Mouse (Mus musculus): ENCODE measurements around the gene Pigx. TPM values are rescaled to one million over a fixed set of nuclear protein-coding genes. Genes with fewer than 3 reads are reported as not detected.

Pigx gene
- total RNA-seq, 2 experiments from 2014 or later: 24.2 to 27.3 TPM

DNA sequence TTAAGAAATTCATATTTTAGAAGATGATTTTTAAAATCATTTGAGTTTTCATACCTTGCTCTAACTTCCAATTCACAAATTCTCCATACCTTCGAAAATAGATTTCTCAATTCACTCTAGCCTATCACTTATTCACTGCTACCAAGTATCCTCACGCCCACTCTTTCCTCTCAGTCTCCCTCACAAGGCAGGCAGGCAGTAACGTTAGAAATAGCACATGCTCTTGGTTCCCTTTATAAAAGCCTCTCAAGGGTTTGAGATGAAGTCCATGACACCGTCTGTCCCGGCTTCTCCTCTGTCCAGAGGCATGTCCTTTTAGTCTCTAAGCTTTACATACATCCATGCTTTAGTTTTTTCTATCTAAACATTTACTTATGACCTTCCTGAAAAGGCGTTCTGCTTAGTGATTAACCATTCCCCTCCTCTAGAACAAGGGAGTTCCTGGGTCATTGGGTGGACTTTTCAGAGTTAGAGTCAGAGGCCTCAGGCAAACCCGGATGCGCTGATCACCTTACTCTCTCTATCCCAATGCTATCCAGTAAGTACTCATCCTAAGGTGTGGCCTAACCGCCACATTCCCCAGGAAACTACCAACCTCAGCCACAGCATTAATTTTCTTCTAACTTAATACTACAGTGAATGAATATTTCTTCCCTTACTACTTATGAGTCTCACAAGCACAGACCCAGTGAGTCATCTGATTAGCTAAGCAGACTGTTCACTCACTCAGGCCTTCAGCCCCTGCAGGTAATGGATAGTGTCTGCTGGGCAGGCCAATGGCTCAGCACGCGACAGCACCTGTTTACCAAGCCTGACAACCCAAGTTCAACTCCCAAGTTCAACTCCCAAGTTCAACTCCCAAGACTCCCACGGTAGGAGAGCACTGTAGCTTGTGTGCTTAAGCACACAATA lies 30.9 kb downstream of the Pigx start:
- no peak for DNase-seq (ENCODE audit: low spot score in 2 of 2)
- TF ChIP-seq CTCF (conservative IDR thresholded peaks at IDR 0.05): no peak
- Histone ChIP-seq H3K27ac (no peak overlapping the region), H3K4me3 (no peak overlapping the region)

- DNase-seq (ENCODE audit: low spot score in 2 of 2): no peak
- Histone ChIP-seq H3K27ac (no peak overlapping the region), H3K4me3 (no peak overlapping the region)
- no peak for TF ChIP-seq CTCF (conservative IDR thresholded peaks at IDR 0.05)
These were observed 32.6 kb downstream of the Pigx start for GRCm38 (mm10) chr16:32066899-32067298.

- H3K27ac ChIP-seq: 0 out of 2 replicates have a peak overlapping the region, but pooled peaks have one; percentile 3
- no peak overlapping the region for H3K4me3 ChIP-seq
- DNase-seq (ENCODE audit: low spot score in 2 of 2): no peak
- TF ChIP-seq CTCF (conservative IDR thresholded peaks at IDR 0.05): no peak
These were observed 35.6 kb downstream of the Pigx start for GRCm38 (mm10) chr16:32063900-32064299.

GRCm38 (mm10) chr16:32062226-32062625 lies 37.3 kb downstream of the Pigx start:
- no peak for TF ChIP-seq CTCF (conservative IDR thresholded peaks at IDR 0.05)
- no peak for DNase-seq (ENCODE audit: low spot score in 2 of 2)

GRCm38 (mm10) chr16:32059840-32060523 lies 39.6 kb downstream of the Pigx start:
- Histone ChIP-seq H3K4me3 (no peak overlapping the region), H3K27ac (no peak overlapping the region)
- no peak for TF ChIP-seq CTCF (conservative IDR thresholded peaks at IDR 0.05)
- DNase-seq (ENCODE audit: low spot score in 2 of 2): no peak

More at GRCm38 (mm10) chr16:32062226-32062625, 37.3 kb downstream of the Pigx start:
- Histone ChIP-seq H3K4me3 (no peak overlapping the region), H3K27ac (no peak overlapping the region)

GRCm38 (mm10) chr16:32058817-32059216 lies 40.7 kb downstream of the Pigx start:
- no peak for TF ChIP-seq CTCF (conservative IDR thresholded peaks at IDR 0.05)
- H3K4me3 ChIP-seq: no peak overlapping the region
- no peak for DNase-seq (ENCODE audit: low spot score in 2 of 2)
- H3K27ac ChIP-seq: no peak overlapping the region

- Histone ChIP-seq H3K27ac (no peak overlapping the region), H3K4me3 (no peak overlapping the region)
- DNase-seq (ENCODE audit: low spot score in 2 of 2): no peak
- TF ChIP-seq CTCF (conservative IDR thresholded peaks at IDR 0.05): peak; percentile 70
These were observed 57.2 kb downstream of the Pigx start for GRCm38 (mm10) chr16:32042367-32042766.

Other genes starting within 250 kb of the Pigx start
- gene Meltf, start 220.9 kb downstream of the Pigx start, total RNA-seq (2021): under 1 TPM; 0.20 to 0.29 TPM
- gene Pigz, start 165.9 kb downstream of the Pigx start, total RNA-seq (2021): 10 to 100 TPM; 11.9 to 15.6 TPM
- 10 to 100 TPM; 37.6 to 42.1 TPM for gene 0610012G03Rik, start 151.2 kb downstream of the Pigx start, total RNA-seq (2021)
- 10 to 100 TPM; 49.5 to 52.3 TPM for gene Ncbp2, start 151.2 kb downstream of the Pigx start, total RNA-seq (2021)
- gene Senp5, start 96.5 kb downstream of the Pigx start, total RNA-seq (2021): 10 to 100 TPM; 37.5 to 37.6 TPM
- gene Pak2, start 20.4 kb downstream of the Pigx start, total RNA-seq (2021): 10 to 100 TPM; 29.2 to 29.7 TPM
- gene Cep19, start 60 bp upstream of the Pigx start, total RNA-seq (2021): 10 to 100 TPM; 62.8 to 65.5 TPM
- 10 to 100 TPM; 11.2 to 11.6 TPM for gene Nrros, start 65.9 kb upstream of the Pigx start, total RNA-seq (2021)
- not detected for gene Bex6, start 80.1 kb upstream of the Pigx start, total RNA-seq (2021)
- 10 to 100 TPM; 46.4 to 47.8 TPM for gene Fbxo45, start 147.4 kb upstream of the Pigx start, total RNA-seq (2021)
- gene Wdr53, start 147.5 kb upstream of the Pigx start, total RNA-seq (2021): 10 to 100 TPM; 11.8 to 13.0 TPM
- gene Smco1, start 171.7 kb upstream of the Pigx start, total RNA-seq (2021): not detected
- 10 to 100 TPM; 26.5 to 27.1 TPM for gene Rnf168, start 177.7 kb upstream of the Pigx start, total RNA-seq (2021)
- gene Ubxn7, start 232.5 kb upstream of the Pigx start, total RNA-seq (2021): 10 to 100 TPM; 47.7 to 50.4 TPM

Measured in layer of hippocampus, adult 2 months (tissue).